Mouse (Mus musculus): ENCODE data around the gene Rps11. TPM values are rescaled to one million over a fixed set of nuclear protein-coding genes. Genes with fewer than 3 reads are reported as not detected.
"Not testable (repeated sequence)": the region's sequence is repeated elsewhere in the genome, so short reads cannot be mapped to it uniquely, and the experiment has no call there.

Rps11 gene
- total RNA-seq, 2 experiments from 2014 or later: 457 to 518 TPM

DNA sequence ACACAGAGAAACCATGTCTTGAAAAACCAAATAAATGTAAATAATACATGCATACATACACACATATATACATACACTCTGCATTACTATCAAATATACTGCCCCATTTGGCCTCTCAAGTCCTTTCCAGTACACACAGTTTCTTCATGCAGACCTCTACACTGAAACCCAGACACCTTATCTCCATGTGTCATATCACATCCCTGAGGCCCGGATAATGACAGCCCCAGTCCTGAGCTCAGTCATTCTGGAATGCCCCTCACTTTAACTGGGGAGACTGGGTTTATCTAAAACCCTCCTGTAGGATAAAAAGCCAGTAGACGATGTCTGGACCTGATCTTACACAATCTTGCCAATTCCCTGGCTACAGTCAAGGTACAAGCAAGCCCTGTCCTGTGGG lies 10.8 kb downstream of the Rps11 start:
- H3K4me3 ChIP-seq: no peak overlapping the region
- intact Hi-C loops (cut with DNase I): no loop called here
- no peak for DNase-seq
- no peak overlapping the region for H3K27ac ChIP-seq
- no peak for TF ChIP-seq CTCF (IDR thresholded peaks at IDR 0.05)

GRCm38 (mm10) chr7:45112529-45112928 lies 11.7 kb downstream of the Rps11 start:
- no peak for TF ChIP-seq CTCF (IDR thresholded peaks at IDR 0.05)
- Histone ChIP-seq H3K27ac (no peak overlapping the region), H3K4me3 (no peak overlapping the region)
- intact Hi-C loops (cut with DNase I): no loop called here
- DNase-seq: no peak

DNA sequence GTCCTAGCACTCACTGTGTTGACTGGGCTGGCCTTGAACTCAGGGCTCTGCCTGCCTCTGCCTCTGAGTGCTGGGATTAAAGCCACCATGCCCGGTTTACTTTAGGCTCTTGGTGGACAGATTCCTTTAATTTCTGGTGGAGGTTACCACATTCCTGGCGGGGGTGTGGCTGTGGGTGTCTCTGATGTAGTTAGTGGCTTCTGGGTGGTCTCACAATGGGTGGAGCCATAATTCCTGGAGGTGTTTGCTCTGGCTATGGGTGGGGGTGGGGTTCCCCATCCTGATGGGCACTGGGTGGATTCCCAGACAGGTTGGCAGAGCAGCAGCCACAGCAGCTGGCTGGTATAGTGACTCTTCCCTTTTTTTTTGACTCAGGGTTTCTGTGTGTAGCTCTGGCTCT lies 12.3 kb downstream of the Rps11 start:
- H3K4me3 ChIP-seq: no peak overlapping the region
- TF ChIP-seq CTCF (IDR thresholded peaks at IDR 0.05): no peak
- no peak overlapping the region for H3K27ac ChIP-seq
- DNase-seq: no peak
- intact Hi-C loops (cut with DNase I): no loop called here

- H3K27ac ChIP-seq; intact Hi-C loops (cut with DNase I); H3K4me3 ChIP-seq; DNase-seq: not testable (repeated sequence)
Observed at GRCm38 (mm10) chr7:45110089-45110488, 14.2 kb downstream of the Rps11 start.

- no peak for DNase-seq
- H3K4me3 ChIP-seq: no peak overlapping the region
- no peak overlapping the region for H3K27ac ChIP-seq
- TF ChIP-seq CTCF (IDR thresholded peaks at IDR 0.05): no peak
- intact Hi-C loops (cut with DNase I): no loop called here
Observed at GRCm38 (mm10) chr7:45107052-45107645, 17.1 kb downstream of the Rps11 start.

DNA sequence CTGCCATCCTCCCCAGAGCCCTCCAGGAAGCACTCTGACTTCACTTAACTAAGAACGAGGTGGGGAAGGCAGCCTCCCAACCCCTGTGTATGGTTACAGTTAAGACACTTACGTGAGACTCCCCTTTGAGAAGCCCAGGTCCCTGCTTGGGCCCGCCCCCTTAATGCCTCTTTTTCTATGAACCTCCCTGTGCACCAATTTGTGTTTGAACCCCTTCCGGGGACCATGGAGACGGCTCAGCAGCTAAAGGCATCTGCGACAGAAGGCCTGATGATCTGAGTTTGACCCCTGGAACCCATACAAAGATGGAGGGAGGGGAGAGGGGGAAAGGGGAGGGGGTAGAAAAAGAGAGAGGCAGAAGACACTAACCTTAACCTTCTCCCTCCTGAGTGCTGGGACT lies 17.8 kb downstream of the Rps11 start:
- no peak for DNase-seq
- Histone ChIP-seq H3K27ac (no peak overlapping the region), H3K4me3 (no peak overlapping the region)
- intact Hi-C loops (cut with DNase I): no loop called here
- TF ChIP-seq CTCF (IDR thresholded peaks at IDR 0.05): no peak

- Histone ChIP-seq H3K27ac (no peak overlapping the region), H3K4me3 (no peak overlapping the region)
- TF ChIP-seq CTCF (IDR thresholded peaks at IDR 0.05): no peak
- DNase-seq: no peak
- intact Hi-C loops (cut with DNase I): no loop called here
Observed at GRCm38 (mm10) chr7:45105491-45105890, 18.7 kb downstream of the Rps11 start.

DNA sequence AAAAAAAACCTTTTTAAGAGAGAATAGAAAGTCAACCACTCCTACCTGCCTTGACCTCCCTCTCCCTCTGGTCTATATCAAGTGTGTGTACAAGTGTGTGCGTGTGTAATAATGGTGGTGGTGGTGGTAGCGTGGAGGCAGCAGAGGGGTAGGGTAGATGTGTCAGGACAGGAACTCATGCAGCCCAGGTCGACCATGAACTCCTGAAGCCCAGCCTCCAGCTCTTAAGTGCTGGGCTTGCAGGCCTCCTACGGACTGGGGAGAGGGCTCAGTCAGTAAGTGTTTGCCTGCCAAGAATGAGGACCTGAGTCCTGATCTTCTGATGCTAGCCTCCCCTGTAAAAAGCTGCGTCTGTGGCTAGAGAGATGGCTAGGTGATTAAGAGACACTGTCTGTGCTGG lies 19.3 kb downstream of the Rps11 start:
- Histone ChIP-seq H3K4me3 (no peak overlapping the region), H3K27ac (no peak overlapping the region)
- no peak for TF ChIP-seq CTCF (IDR thresholded peaks at IDR 0.05)
- intact Hi-C loops (cut with DNase I): no loop called here
- DNase-seq: no peak

DNA sequence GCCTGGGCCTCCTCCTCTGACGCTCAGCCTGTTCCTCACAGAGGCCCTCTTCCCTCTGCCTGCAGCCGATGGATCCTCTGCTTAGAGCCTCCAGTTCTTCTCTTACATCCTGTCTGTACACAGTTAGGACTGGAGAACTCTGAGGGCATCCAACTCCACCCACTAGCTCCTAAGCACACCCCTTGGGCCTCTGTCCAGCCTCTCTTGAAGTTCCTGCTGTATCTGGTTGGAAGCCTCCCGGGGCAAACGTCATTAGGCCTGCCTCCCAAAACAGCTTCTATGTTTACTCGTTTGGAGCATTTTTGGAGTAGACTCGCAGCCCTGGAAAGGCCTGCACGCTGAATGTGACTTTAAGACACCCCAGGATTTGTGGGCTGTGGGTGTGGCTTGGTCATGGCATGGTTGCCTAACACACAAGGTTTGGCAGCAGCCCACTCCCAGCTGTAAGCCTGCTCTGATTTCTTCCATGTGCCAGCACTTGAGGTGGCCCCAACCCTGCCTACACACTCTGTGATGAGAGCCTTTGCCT lies 20.5 kb downstream of the Rps11 start, which contains the start of gene Fcgrt:
Fcgrt (minus strand) TSS at position 200 of the 529 bp plus-strand sequence.
- peak; percentile 96 for DNase-seq
- no peak for TF ChIP-seq CTCF (IDR thresholded peaks at IDR 0.05)
- intact Hi-C loops (cut with DNase I): loop anchor here (2.0 kb wide), 1 partner anchor 21 kb away; no protein-coding TSS in a partner anchor

GRCm38 (mm10) chr7:45102940-45103585 lies 21.2 kb downstream of the Rps11 start:
- DNase-seq: peak; percentile 65
- peak overlapping the region; percentile 94 for H3K27ac ChIP-seq
- intact Hi-C loops (cut with DNase I): loop anchor here (2.0 kb wide), 1 partner anchor 20 kb away; no protein-coding TSS in a partner anchor
- TF ChIP-seq CTCF (IDR thresholded peaks at IDR 0.05): no peak
- peak overlapping the region; percentile 72 for H3K4me3 ChIP-seq

More for the DNA sequence above, 20.5 kb downstream of the Rps11 start, which contains the start of gene Fcgrt:
- Histone ChIP-seq H3K4me3 (peak within 1 kb of the TSS; percentile 72), H3K27ac (peak within 1 kb of the TSS; percentile 94)

DNA sequence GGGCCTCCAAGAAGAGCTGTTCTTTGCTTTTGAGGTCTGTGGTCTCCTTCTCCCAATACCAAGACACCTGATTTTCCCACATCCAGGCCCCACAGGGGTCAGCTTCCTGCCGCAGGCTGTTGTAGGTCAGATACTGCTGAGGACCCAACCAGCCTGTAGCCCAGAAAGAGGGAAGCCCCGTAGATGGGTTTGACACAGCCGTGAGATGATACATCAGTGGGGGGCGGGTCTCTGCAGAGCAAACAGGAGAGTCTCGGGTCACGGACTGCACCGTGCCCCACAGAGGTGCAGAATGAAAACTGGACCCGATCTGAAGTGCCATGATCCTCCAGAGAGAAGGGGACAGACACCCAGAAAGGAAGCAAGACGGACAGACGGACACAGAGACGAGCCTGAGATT lies 21.8 kb downstream of the Rps11 start:
- TF ChIP-seq CTCF (IDR thresholded peaks at IDR 0.05): no peak
- H3K4me3 ChIP-seq: peak overlapping the region; percentile 72
- intact Hi-C loops (cut with DNase I): loop anchor here (2.0 kb wide), 1 partner anchor 20 kb away; no protein-coding TSS in a partner anchor
- H3K27ac ChIP-seq: peak overlapping the region; percentile 94
- DNase-seq: no peak

GRCm38 (mm10) chr7:45100046-45100445 lies 24.2 kb downstream of the Rps11 start:
- no peak for DNase-seq
- intact Hi-C loops (cut with DNase I): no loop called here
- H3K27ac ChIP-seq: peak overlapping the region; percentile 49
- TF ChIP-seq CTCF (IDR thresholded peaks at IDR 0.05): no peak
- peak overlapping the region; percentile 72 for H3K4me3 ChIP-seq

DNA sequence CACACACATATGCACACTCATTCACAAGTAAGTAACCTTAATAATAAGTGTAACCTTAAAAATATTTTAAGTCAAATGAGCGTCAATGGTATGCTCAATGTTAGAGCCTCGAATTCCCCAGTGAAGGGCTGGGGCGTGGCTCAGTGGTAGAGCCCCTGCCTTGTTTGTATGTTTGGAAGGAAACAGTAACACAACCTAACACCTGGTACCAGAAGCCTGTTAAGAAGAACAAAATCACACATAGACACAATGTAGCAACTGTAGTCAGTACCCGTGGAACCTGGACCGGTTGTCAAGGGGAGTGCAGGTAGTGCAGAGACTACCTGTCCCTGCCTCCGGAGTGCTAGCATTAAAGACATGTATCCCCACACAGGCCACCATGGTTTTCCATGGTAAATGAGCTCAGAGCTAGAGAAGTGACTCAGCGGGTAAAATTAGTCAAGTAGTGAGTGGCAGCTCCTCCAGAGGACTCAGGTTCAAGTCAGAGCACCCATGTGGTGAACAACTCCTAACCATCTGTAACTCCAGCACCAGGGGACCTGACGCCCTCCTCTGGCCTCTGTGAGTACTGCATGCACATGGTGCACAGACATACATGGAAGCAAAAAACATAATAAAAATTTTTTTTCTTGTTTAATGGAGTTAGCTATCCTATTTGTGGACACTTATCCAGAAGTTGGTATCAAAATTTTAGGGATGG lies 25.5 kb downstream of the Rps11 start:
- no peak for DNase-seq
- intact Hi-C loops (cut with DNase I): no loop called here
- H3K4me3 ChIP-seq: no peak overlapping the region
- peak; percentile 47 for TF ChIP-seq CTCF (IDR thresholded peaks at IDR 0.05)
- H3K27ac ChIP-seq: no peak overlapping the region
